Mouse (Mus musculus) liver, postnatal 0 days (tissue): ENCODE data around the gene Vav2.

Experiments
- CTCF ChIP-seq: sonication (generic); IDR thresholded peaks from 2 replicates; pipeline ENCODE4 v1.5.1; 2016; ENCODE audit warnings: antibody characterized with exemption, low read depth
- EP300 ChIP-seq: IDR thresholded peaks from 2 replicates; pipeline ENCODE4 v1.6.1; 2016; ENCODE audit warnings: antibody characterized with exemption, low read depth, mild to moderate bottlenecking

DNA sequence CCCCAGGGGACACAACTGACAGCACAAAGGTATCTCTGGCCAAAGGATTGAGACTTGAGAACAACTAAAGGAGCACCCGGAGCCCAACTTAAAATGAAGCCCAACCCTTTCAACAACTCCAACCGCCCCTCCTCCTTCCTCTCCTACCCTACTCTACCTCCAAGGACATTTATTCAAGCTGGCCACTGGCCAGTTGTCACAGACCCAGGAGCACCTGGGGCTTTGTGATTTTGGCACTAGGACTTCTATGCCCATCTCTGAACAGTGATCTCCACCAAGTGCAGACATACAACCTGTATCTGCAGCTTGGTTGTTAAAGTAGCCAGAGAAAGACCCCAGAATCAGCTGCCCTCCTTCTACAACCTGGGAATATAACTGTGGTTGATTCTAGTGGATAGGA, 102.1 kb downstream of the Vav2 start:
- TF ChIP-seq EP300 (no peak), CTCF (no peak)
